Mouse (Mus musculus) lung, embryonic 16.5 days (tissue): ENCODE results near the gene Creb5. TPM values are rescaled to one million over a fixed set of nuclear protein-coding genes. Genes with fewer than 3 reads are reported as not detected.

Experiments
- ATAC-seq: fragments of 200-750 bp; cut with Nextera tagmentation; 2 replicates; pipeline ENCODE4 v1.8.0; 2017; ENCODE audit warnings: low read depth, mild to moderate bottlenecking, moderate library complexity
- H3K27ac ChIP-seq: fragments of 300-500 bp; sonication (generic); 2 replicates; pipeline ENCODE4 v1.5.1; 2014; ENCODE audit warnings: mild to moderate bottlenecking, control low read depth, low read length
- H3K27me3 ChIP-seq: fragments of 300-500 bp; sonication (generic); 2 replicates; pipeline ENCODE4 v1.6.1; 2014; ENCODE audit warnings: low read depth, low read length, mixed read lengths; ENCODE audit not compliant: control insufficient read depth, insufficient read depth
- H3K36me3 ChIP-seq: fragments of 300-500 bp; sonication (generic); 2 replicates; pipeline ENCODE4 v1.6.1; 2014; ENCODE audit warnings: low read length; ENCODE audit not compliant: control insufficient read depth, insufficient read depth
- H3K4me1 ChIP-seq: fragments of 300-500 bp; sonication (generic); replicated peaks from 2 replicates; pipeline ENCODE4 v1.6.1; 2014; ENCODE audit warnings: low read length, mixed read lengths; ENCODE audit not compliant: control insufficient read depth, insufficient read depth
- H3K4me2 ChIP-seq: fragments of 300-500 bp; sonication (generic); 2 replicates; pipeline ENCODE4 v1.6.1; 2014; ENCODE audit warnings: low read depth, low read length, control low read depth
- H3K4me3 ChIP-seq: fragments of 300-500 bp; sonication (generic); 2 replicates; pipeline ENCODE4 v1.5.1; 2014; ENCODE audit warnings: mild to moderate bottlenecking, low read length, control low read depth
- H3K9ac ChIP-seq: fragments of 300-500 bp; sonication (generic); 2 replicates; pipeline ENCODE4 v1.6.1; 2014; ENCODE audit warnings: low read length, control low read depth
- H3K9me3 ChIP-seq: fragments of 300-500 bp; sonication (generic); 2 replicates; pipeline ENCODE4 v1.6.1; 2016; ENCODE audit warnings: low read length; ENCODE audit not compliant: control insufficient read depth
- WGBS: fragments of 180-500 bp; shearing (Covaris S2); extraction: QIAGEN DNeasy Blood & Tissue Kit; methylation state at CpG from one replicate; pipeline ENCODE4 v1.1.7; 2014; 5-methylcytosine and 5-hydroxymethylcytosine counted together
- polyA plus RNA-seq: library from polyadenylated mRNA; unstranded; fragments of >200 nt; fragmentation: Nextera tagmentation; extraction: Ambion mirVana; gene quantifications from 2 replicates; pipeline ENCODE4 v1.2.1, GENCODE M21; 2015

Creb5 gene
- polyA plus RNA-seq, 1 experiment from 2014 or later = 5.8 TPM

GRCm38 (mm10) chr6:53526460-53526859, 239.4 kb downstream of the Creb5 start:
- ATAC-seq = no peak
- no peaks in the 10 kb centered on the region for H3K4me1 ChIP-seq
- no peak overlapping the region for H3K4me2 ChIP-seq
- H3K27me3 ChIP-seq = no peaks in the 10 kb centered on the region
- no peak overlapping the region for H3K4me3 ChIP-seq
- WGBS = 91% methylated on average over 1 of the region's 1 CpGs
- H3K36me3 ChIP-seq = no peaks in the 10 kb centered on the region
- H3K27ac ChIP-seq = no peak overlapping the region
- H3K9me3 ChIP-seq = peaks cover 2% of the 10 kb centered on the region; the same call in 1 of the 2 replicates
- H3K9ac ChIP-seq = no peak overlapping the region

GRCm38 (mm10) chr6:53530742-53531141, 243.7 kb downstream of the Creb5 start:
- no peak for ATAC-seq
- H3K4me1 ChIP-seq = no peaks in the 10 kb centered on the region
- H3K4me3 ChIP-seq = no peak overlapping the region
- H3K9me3 ChIP-seq = peaks cover 2% of the 10 kb centered on the region; the same call in 1 of the 2 replicates
- H3K36me3 ChIP-seq = no peaks in the 10 kb centered on the region
- no peak overlapping the region for H3K27ac ChIP-seq
- 81% methylated on average over 8 of the region's 8 CpGs for WGBS
- no peaks in the 10 kb centered on the region for H3K27me3 ChIP-seq
- H3K4me2 ChIP-seq = no peak overlapping the region
- H3K9ac ChIP-seq = no peak overlapping the region

GRCm38 (mm10) chr6:53531461-53531860, 244.4 kb downstream of the Creb5 start:
- H3K36me3 ChIP-seq = no peaks in the 10 kb centered on the region
- peaks cover 1% of the 10 kb centered on the region; the same call in 1 of the 2 replicates for H3K9me3 ChIP-seq
- H3K4me1 ChIP-seq = no peaks in the 10 kb centered on the region
- no peak overlapping the region for H3K4me3 ChIP-seq
- ATAC-seq = no peak
- H3K9ac ChIP-seq = no peak overlapping the region
- WGBS = 89% methylated on average over 4 of the region's 4 CpGs
- no peak overlapping the region for H3K27ac ChIP-seq
- H3K27me3 ChIP-seq = no peaks in the 10 kb centered on the region
- no peak overlapping the region for H3K4me2 ChIP-seq

- H3K27ac ChIP-seq = no peak overlapping the region
- no peaks in the 10 kb centered on the region for H3K9me3 ChIP-seq
- no peaks in the 10 kb centered on the region for H3K36me3 ChIP-seq
- H3K4me3 ChIP-seq = no peak overlapping the region
- ATAC-seq = no peak
- H3K4me1 ChIP-seq = no peaks in the 10 kb centered on the region
- no peak overlapping the region for H3K9ac ChIP-seq
- no peaks in the 10 kb centered on the region for H3K27me3 ChIP-seq
- WGBS = 90% methylated on average over 4 of the region's 4 CpGs
- no peak overlapping the region for H3K4me2 ChIP-seq
These were observed 250.5 kb downstream of the Creb5 start for GRCm38 (mm10) chr6:53537530-53537929.

GRCm38 (mm10) chr6:53541798-53542197, 254.7 kb downstream of the Creb5 start:
- H3K9ac ChIP-seq = no peak overlapping the region
- no peak overlapping the region for H3K27ac ChIP-seq
- H3K36me3 ChIP-seq = no peaks in the 10 kb centered on the region
- H3K27me3 ChIP-seq = no peaks in the 10 kb centered on the region
- ATAC-seq = no peak
- peaks cover 7% of the 10 kb centered on the region for H3K4me1 ChIP-seq
- no peak overlapping the region for H3K4me3 ChIP-seq
- no peak overlapping the region for H3K4me2 ChIP-seq
- no peaks in the 10 kb centered on the region for H3K9me3 ChIP-seq
- WGBS = 83% methylated on average over 5 of the region's 5 CpGs

- no peak for ATAC-seq
- peaks cover 15% of the 10 kb centered on the region for H3K4me1 ChIP-seq
These were observed 258.4 kb downstream of the Creb5 start for GRCm38 (mm10) chr6:53545483-53545900.

GRCm38 (mm10) chr6:53545989-53546388, 258.9 kb downstream of the Creb5 start:
- Histone ChIP-seq H3K4me3 (no peak overlapping the region), H3K36me3 (no peaks in the 10 kb centered on the region), H3K4me2 (no peak overlapping the region), H3K9ac (no peak overlapping the region), H3K9me3 (no peaks in the 10 kb centered on the region), H3K4me1 (peaks cover 15% of the 10 kb centered on the region), H3K27me3 (no peaks in the 10 kb centered on the region), H3K27ac (0 out of 2 replicates have a peak overlapping the region, but pooled peaks have one; percentile 20)
- ATAC-seq = no peak
- 33% methylated on average over 5 of the region's 5 CpGs for WGBS

More at GRCm38 (mm10) chr6:53545483-53545900, 258.4 kb downstream of the Creb5 start:
- 17% methylated on average over 2 of the region's 2 CpGs for WGBS
- Histone ChIP-seq H3K27me3 (no peaks in the 10 kb centered on the region), H3K4me3 (no peak overlapping the region), H3K4me2 (no peak overlapping the region), H3K9me3 (no peaks in the 10 kb centered on the region), H3K36me3 (no peaks in the 10 kb centered on the region), H3K27ac (0 out of 2 replicates have a peak overlapping the region, but pooled peaks have one; percentile 20), H3K9ac (no peak overlapping the region)

GRCm38 (mm10) chr6:53548236-53548635, 261.2 kb downstream of the Creb5 start:
- peaks cover 15% of the 10 kb centered on the region for H3K4me1 ChIP-seq
- no peaks in the 10 kb centered on the region for H3K9me3 ChIP-seq
- no peak overlapping the region for H3K4me3 ChIP-seq
- H3K27me3 ChIP-seq = no peaks in the 10 kb centered on the region
- no peak for ATAC-seq
- H3K9ac ChIP-seq = no peak overlapping the region
- H3K4me2 ChIP-seq = no peak overlapping the region
- H3K36me3 ChIP-seq = no peaks in the 10 kb centered on the region
- 76% methylated on average over 6 of the region's 6 CpGs for WGBS
- H3K27ac ChIP-seq = no peak overlapping the region

- Histone ChIP-seq H3K9ac (no peak overlapping the region), H3K9me3 (no peaks in the 10 kb centered on the region), H3K27me3 (no peaks in the 10 kb centered on the region), H3K4me1 (peaks cover 15% of the 10 kb centered on the region), H3K4me2 (no peak overlapping the region), H3K27ac (peak overlapping the region; percentile 54; the same call in 1 of the 2 replicates), H3K36me3 (no peaks in the 10 kb centered on the region), H3K4me3 (no peak overlapping the region)
- no peak for ATAC-seq
- 39% methylated on average over 6 of the region's 6 CpGs for WGBS
These were observed 262.3 kb downstream of the Creb5 start for GRCm38 (mm10) chr6:53549409-53549808.

GRCm38 (mm10) chr6:53556050-53556449, 269.0 kb downstream of the Creb5 start:
- Histone ChIP-seq H3K9ac (no peak overlapping the region), H3K36me3 (no peaks in the 10 kb centered on the region), H3K4me3 (no peak overlapping the region), H3K9me3 (no peaks in the 10 kb centered on the region), H3K27ac (no peak overlapping the region), H3K4me1 (peaks cover 9% of the 10 kb centered on the region; the same call in 1 of the 2 replicates), H3K27me3 (no peaks in the 10 kb centered on the region), H3K4me2 (no peak overlapping the region)
- 3% methylated on average over 6 of the region's 6 CpGs for WGBS
- peak; percentile 43; the same call in 1 of the 2 replicates for ATAC-seq
